Mouse (Mus musculus): ENCODE data around the gene Cyp51.
A peak's percentile ranks its signal among the peaks of the same experiment; 100 is the strongest.
"Not testable (repeated sequence)": the region's sequence is repeated elsewhere in the genome, so short reads cannot be mapped to it uniquely, and the experiment has no call there.

Gene Cyp51

GRCm38 (mm10) chr5:4104341-4105040 is at the start of gene Cyp51:
Cyp51 (minus strand) TSS chr5:4104746.
- peak; percentile 93 for DNase-seq (ENCODE audit: low spot score)

- no peak for DNase-seq (ENCODE audit: low spot score)
Observed at GRCm38 (mm10) chr5:4112570-4113098, 8.1 kb upstream of the Cyp51 start.

- not testable (repeated sequence) for DNase-seq (ENCODE audit: low spot score)
Observed at GRCm38 (mm10) chr5:4107056-4107455, 2.5 kb upstream of the Cyp51 start.

DNA sequence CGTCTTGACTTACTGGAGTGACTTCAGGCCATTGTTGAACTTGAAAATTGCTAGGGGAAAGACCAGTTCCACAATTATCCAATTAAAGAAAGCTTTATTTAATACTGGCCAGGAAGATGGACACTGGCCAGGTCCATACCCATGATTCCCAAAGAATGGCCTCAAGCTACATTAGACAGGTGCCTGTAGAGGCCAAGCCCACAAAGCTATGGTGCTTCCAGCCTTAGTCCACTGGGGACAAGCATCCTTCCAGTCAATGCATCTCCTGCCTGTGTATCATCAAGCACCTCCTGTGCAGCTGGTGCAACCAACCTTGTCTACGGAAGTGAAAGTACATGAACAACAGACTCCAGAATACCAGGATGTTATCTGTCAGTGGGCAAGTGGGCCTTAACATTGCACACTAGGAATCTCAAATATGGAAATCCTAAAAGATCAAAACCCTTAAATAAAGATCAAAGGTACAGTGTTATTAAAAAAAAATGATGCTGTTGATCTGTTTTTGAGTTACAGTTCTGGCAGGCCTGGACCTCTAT is 1.2 kb upstream of the Cyp51 start:
- no peak for DNase-seq (ENCODE audit: low spot score)

DNA sequence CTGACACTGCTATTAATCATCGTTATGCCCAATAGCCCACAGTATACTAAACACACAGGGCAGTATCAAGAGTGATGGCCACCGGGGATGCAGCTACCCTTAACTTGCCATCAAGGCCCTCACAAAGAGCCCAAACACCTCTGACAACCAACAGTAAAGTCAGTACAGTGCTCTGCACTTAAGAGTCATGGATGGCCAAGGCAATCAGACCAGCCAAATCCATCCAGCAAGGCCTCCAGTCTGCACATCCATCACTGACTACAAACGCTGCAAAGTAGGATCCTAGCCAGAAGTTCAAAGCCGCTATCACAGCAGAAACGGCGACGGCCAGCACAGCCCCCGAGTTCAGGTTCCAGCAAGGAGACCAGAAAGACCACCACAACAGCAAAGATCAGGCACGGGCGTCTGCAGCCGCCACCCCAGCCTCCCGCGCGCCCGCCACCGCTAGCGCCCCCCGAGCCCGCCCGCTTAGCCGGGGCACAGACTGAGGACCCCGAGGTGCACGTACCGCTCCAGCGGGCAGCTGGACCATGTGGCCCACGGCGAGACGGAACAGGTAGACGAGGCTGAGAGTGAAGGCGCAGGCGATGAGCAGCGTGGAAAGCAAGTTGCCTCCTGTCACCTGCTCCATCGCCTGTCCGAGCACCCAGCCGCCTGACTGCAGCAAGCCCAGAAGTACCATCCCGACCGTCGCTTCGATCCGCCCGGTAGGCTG is 763 bp downstream of the Cyp51 start:
- no peak for DNase-seq (ENCODE audit: low spot score)

GRCm38 (mm10) chr5:4101770-4102169 is 2.8 kb downstream of the Cyp51 start:
- DNase-seq (ENCODE audit: low spot score): no peak

GRCm38 (mm10) chr5:4101031-4101430 is 3.5 kb downstream of the Cyp51 start:
- no peak for DNase-seq (ENCODE audit: low spot score)

DNA sequence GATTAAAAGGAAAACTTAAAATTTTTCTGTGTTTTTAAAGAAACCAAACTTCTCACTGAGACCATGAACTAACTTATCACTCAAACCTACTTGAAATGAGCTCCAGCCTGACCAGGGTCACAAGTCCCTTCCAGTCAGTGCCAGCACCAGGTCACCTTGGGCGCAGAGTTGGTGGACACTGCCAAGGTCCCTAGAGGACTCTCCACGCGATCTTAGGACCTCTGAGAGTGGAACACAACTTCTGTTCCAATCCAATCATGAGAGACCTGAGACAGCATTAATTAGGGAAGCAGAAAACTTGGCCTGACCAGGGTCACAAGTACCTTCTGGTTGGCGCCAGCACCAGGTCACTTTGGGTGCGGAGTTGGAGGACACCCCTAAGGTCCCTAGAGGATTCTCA is 10.1 kb downstream of the Cyp51 start:
- DNase-seq (ENCODE audit: low spot score): no peak

GRCm38 (mm10) chr5:4088190-4088589 is 16.4 kb downstream of the Cyp51 start:
- DNase-seq (ENCODE audit: low spot score): peak; percentile 55

DNA sequence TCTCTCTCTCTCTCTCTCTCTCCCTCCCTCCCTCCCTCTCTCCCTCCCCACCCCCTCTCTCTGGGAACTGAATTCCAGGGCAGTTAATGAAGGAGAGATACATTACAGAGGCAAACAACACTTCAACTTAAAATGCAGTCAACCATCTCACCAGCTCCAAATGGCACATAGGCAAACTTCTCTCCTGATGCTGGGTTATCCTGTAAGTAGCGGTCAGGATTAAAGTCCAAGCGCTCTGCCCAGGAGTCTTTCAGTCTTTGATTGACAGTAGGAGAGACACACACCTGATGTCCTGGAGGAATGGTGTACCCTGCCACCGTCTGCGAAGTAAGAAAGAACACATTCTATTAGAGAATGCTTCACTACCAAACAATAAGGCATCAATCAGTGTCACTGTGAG is 18.2 kb downstream of the Cyp51 start:
- DNase-seq (ENCODE audit: low spot score): no peak

GRCm38 (mm10) chr5:4084948-4085347 is 19.6 kb downstream of the Cyp51 start:
- DNase-seq (ENCODE audit: low spot score): no peak

DNA sequence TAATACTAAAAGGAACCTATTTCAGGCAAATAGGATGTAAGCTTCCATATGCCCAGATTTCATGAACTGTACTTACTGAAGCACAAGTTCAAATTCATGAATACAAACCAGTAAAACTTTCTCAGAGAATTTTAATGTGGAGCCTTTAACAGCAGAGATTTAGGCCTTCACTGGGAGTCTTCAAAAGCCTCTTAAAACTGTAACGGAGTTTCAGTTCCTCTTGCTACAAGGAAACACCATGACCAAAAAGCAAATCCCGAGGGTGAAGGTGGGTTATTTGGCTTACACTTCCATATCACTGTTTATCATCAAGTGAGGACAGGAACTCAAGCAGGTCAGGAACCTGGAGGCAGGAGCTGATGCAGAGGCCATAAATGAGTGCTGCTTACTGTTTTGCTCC is 23.0 kb downstream of the Cyp51 start:
- no peak for DNase-seq (ENCODE audit: low spot score)

DNA sequence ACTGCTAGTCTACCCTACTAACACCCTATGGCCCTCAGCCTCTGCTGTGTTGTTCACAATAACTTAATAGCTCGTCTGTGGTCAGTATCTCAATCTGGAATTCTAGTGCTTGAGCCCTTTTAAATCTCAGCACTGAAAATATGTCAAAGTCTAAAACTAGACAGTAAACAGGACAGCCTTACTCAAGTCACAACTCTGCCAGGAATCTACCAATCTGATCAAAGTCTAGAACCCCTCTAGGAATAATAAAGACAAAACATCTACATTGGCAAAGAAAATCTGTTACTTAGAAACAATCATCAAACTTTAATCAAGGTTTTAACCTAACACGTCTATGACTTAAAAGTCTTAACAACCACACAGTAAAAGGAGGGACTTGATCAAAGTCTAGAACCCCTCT is 23.7 kb downstream of the Cyp51 start:
- no peak for DNase-seq (ENCODE audit: low spot score)

GRCm38 (mm10) chr5:4079086-4079485 is 25.5 kb downstream of the Cyp51 start:
- DNase-seq (ENCODE audit: low spot score): no peak

DNA sequence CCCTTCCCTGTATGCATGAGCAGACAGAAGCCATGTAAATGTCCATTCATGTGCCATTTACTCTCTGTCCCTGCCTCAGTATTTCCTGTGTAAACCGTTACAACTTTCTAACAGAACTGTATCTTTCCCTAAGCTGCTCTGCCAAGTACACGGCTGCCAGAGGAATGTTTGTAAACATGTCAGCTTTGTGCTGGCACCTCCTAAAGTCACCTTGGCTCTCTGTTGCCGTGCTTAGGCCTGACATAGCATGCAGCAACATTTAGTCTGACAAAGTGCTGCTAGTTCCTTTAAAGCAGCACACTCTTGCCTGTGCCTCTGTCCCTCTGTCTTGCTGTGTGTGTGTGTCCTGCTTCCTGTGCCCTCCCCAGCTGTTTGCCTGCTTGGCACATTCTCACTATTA is 37.3 kb downstream of the Cyp51 start:
- no peak for DNase-seq (ENCODE audit: low spot score)

DNA sequence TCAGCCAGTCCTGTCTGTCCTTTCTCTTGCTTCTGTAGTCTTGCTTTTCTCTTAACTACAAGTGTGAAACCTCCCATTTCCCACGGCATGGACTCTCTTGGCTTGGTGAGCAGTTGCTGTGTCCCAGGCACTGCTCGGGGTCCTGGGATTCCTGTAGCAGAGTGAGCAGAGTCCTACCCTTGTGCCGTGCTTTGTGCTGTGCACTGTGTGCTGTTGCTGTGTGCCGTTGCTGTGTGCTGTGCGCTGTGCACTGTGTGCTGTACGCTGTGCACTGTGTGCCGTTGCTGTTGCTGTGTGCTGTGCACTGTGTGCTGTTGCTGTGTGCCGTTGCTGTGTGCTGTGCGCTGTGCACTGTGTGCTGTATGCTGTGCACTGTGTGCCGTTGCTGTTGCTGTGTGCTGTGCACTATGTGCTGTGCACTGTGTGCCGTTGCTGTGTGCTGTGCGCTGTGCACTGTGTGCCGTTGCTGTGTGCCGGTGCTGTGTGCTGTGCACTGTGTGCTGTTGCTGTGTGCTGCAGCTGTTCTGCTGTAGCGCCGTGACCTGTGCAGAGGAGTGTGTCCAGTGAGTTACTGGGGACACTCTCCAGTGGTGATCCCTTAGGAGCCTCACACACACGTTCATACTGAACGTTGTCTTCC is 38.0 kb downstream of the Cyp51 start:
- DNase-seq (ENCODE audit: low spot score): no peak

DNA sequence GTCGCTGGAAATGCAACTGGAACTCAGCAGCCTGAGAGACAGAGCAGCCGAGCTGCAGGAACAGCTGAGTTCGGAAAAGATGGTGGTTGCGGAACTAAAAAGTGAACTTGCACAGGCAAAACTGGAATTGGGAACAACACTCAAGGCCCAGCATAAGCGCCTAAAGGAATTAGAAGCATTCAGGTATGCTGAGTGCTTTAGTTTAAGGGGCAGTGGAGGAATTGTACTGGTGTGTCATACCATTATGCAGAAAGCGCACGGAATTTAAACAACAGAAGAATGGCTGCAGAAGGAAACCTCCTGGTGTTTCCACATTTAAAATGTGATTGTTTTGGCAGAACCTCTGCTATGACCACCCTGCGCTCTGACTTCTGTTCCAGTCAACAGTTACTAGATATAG is 44.2 kb downstream of the Cyp51 start:
- no peak for DNase-seq (ENCODE audit: low spot score)

DNA sequence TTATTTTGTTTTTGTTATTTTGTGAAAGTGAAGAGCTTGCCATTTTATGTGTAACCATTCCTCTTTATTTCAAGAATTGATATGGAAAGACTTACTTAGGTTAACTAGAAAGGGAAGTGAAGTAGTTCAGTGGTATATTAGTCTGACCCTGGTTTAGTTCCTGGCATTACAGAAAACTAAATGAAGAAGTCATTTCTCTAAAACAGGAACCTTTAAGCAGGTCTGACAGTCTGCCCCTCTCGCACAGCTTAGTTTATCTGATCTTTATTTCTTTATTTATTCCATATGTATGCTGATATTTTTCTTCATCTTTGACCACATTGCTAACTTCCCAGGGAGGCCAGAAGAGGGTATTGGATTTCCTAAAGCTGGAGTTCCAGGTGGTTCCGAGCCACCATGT is 63.6 kb downstream of the Cyp51 start:
- no peak for DNase-seq (ENCODE audit: low spot score)

DNA sequence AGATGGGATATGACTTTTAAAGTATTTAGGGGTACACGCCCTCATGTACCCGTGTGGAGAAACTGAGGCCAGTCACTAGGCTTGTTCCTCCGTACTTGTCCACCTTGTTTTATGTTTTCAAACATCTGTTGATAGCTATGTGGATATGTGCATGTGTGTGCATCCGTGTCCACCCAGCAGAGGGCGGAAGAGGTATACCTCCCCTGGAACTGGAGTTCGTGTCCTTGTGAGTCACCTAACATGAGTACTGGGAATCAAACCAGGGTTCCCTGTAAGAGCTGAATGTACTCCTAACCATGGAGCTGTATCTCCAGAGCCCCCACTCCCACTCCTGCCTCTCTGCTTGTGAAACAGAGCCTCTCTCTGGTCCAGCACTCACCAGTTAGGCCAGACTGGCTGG is 64.2 kb downstream of the Cyp51 start:
- no peak for DNase-seq (ENCODE audit: low spot score)

GRCm38 (mm10) chr5:4039351-4039750 is 65.2 kb downstream of the Cyp51 start:
- DNase-seq (ENCODE audit: low spot score): no peak

DNA sequence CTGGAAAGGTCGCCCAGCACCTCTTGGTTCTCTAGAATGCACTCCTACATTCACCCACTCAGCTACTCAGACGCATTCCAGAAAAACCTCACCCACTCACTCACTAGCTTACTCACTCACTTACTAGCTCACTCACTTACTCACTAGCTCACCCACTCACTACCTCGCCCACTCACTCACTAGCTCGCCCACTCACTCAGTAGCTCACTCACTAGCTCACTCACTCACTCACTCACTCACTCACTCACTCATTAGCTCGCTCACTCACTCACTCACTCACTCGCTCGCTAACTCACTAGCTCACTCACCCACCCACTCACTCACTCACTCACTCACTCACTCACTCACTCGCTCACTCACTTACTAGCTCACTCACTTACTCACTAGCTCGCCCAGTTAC is 67.9 kb downstream of the Cyp51 start:
- no peak for DNase-seq (ENCODE audit: low spot score)

DNA sequence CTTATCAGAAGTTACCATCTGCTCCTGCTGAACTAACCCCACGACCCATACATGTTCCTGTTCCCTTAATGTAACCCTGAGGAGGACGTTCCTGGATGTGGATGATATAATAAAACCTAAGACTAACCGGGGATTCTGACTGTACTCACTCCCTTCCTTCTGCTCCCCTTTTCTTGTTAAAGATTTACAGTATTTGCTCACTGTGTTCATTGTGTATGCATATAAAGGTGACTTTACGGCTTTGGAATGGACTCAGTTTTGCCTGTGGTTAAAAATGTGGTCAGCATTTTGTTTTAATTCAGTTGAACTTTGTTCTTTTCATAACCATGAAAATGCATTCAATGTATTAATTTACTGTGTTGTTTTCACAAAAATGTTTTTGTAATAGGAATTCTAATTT is 72.7 kb downstream of the Cyp51 start:
- no peak for DNase-seq (ENCODE audit: low spot score)
